Mouse (Mus musculus): ENCODE results near the gene Mrpl10. TPM values are rescaled to one million over a fixed set of nuclear protein-coding genes. Genes with fewer than 3 reads are reported as not detected.

The Mrpl10 gene
- polyA plus RNA-seq, 1 experiment from 2014 or later = 82.9 TPM

DNA sequence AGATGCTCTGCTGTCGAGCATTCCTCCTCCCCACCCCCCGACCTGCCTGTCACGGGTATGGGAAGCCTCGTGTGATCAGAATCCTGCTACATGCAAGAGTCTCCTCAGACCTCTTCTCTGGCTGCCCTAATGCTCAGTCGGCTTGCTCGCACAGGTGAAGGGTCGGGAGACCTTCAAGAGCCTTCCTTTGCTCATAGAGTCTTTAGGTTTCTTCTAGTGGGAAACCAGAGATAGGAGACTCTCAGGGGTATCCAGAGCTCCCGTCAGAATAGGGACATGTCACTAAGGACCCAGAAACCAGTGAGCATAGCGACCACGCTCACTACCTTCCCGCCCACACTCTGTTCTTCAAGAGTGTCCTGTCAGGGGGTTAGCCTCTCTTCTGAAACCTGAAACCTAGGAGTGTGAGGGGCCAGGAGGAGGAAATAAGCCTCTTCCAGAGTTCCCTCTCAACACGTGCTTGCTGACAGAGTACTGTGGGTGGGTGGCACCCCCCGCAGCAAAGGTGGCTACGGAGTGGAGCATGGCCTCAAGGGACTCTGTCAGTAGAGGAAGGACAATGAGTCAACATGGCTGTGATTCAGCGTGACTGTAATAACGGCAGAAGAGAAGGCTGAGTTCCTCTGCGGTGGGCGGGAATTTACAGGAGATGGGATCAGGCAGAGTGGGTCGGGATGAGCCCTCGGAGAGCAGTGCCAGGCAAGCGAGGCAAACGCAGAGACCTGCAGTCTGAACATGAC is 42.2 kb downstream of the Mrpl10 start:
- H3K4me1 ChIP-seq = peaks cover 15% of the 10 kb centered on the region
- no peak overlapping the region for H3K27ac ChIP-seq (replicated peaks)
- DNase-seq (ENCODE audit: low spot score) = no peak
- H3K27me3 ChIP-seq (ENCODE audit: low read depth, poor library complexity, severe bottlenecking) = peaks cover 19% of the 10 kb centered on the region
- 51% methylated on average over 22 of the region's 22 CpGs for WGBS
- peaks cover 12% of the 10 kb centered on the region; the same call in 1 of the 2 replicates for H3K9me3 ChIP-seq (replicated peaks)
- no peaks in the 10 kb centered on the region for H3K36me3 ChIP-seq
- no peak overlapping the region for H3K4me3 ChIP-seq

DNA sequence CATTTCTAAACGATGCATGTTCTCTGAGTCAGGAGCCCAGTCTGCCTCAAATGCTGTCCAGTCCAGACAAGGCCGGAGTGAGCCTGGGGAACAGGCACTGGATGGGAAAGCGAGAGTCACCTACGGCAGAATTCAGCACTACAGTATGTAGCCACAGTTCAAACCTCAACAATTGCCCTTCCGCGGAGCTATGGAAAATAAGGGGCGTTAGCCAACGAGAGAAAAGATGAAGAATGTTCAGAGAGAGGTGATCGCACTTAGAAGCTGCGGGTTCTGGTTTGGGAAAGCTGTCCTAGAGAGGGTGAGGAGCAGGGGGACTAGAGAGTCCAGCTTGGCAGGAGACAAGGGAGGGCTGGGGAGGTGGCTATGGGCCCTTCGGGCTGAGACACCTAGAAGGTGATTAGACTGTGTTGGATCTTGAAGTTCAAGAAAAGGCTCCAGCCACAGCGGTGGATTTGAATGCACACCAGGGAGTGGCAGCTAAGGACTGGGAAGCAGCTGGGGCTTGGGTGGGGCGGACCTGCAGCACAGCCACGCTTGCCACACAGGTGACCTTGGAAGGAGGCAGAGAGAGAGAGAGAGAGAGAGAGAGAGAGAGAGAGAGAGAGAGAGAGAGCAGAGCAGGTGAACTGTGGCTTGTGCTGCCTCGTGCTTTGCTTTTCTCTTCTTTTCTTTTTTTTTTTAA is 43.6 kb downstream of the Mrpl10 start:
- Histone ChIP-seq H3K27ac (replicated peaks) (no peak overlapping the region), H3K4me1 (peaks cover 13% of the 10 kb centered on the region), H3K27me3 (ENCODE audit: low read depth, poor library complexity, severe bottlenecking) (peaks cover 19% of the 10 kb centered on the region), H3K4me3 (no peak overlapping the region), H3K9me3 (replicated peaks) (peaks cover 12% of the 10 kb centered on the region; the same call in 1 of the 2 replicates), H3K36me3 (no peaks in the 10 kb centered on the region)
- DNase-seq (ENCODE audit: low spot score) = no peak
- 86% methylated on average over 15 of the region's 15 CpGs for WGBS

DNA sequence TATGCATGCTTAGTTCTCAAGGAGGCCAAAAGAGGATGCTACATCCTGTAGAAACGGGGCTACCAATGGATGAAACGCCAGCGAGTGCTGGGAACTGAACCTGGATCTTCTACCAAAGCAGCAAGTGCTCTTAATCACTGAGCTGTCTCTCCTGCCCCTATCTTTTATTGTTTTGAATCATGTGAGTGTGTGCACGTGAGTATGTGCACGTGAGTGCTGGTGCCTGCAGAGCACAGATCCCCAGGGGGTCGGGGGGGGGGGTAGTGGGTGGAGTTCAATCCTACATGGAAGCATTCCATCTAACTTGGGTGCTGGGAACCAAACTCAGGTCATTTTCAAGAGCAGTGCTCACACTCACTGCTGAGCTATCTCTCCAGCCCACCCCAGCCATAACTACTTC is 45.0 kb downstream of the Mrpl10 start:
- Histone ChIP-seq H3K4me1 (peaks cover 9% of the 10 kb centered on the region; the same call in 1 of the 2 replicates), H3K27me3 (ENCODE audit: low read depth, poor library complexity, severe bottlenecking) (peaks cover 19% of the 10 kb centered on the region), H3K27ac (replicated peaks) (no peak overlapping the region), H3K9me3 (replicated peaks) (peaks cover 12% of the 10 kb centered on the region; the same call in 1 of the 2 replicates), H3K4me3 (no peak overlapping the region), H3K36me3 (no peaks in the 10 kb centered on the region)
- DNase-seq (ENCODE audit: low spot score) = no peak
- 71% methylated on average over 6 of the region's 6 CpGs for WGBS

DNA sequence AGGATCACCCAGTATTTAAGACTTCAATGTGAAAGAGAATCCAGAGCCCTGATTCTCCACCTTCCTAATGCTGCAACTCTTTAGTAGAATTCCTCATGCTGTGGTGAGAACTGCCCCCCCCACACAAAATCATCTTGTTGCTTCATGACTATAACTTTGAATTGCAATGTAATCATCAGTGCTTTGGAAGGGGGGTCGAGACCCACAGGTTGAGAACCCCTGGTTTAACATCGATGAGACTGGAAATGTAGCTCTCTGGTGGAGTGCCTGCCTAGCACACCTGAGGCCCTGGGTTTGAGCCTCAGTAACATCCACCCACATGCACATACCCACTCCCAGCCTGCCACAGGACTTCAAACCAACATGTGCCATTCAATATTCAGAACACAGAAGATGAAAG is 53.2 kb downstream of the Mrpl10 start:
- Histone ChIP-seq H3K36me3 (no peaks in the 10 kb centered on the region), H3K27me3 (ENCODE audit: low read depth, poor library complexity, severe bottlenecking) (peaks cover 32% of the 10 kb centered on the region), H3K4me3 (no peak overlapping the region), H3K4me1 (peaks cover 6% of the 10 kb centered on the region), H3K9me3 (replicated peaks) (no peaks in the 10 kb centered on the region), H3K27ac (replicated peaks) (no peak overlapping the region)
- 66% methylated on average over 2 of the region's 2 CpGs for WGBS
- no peak for DNase-seq (ENCODE audit: low spot score)

DNA sequence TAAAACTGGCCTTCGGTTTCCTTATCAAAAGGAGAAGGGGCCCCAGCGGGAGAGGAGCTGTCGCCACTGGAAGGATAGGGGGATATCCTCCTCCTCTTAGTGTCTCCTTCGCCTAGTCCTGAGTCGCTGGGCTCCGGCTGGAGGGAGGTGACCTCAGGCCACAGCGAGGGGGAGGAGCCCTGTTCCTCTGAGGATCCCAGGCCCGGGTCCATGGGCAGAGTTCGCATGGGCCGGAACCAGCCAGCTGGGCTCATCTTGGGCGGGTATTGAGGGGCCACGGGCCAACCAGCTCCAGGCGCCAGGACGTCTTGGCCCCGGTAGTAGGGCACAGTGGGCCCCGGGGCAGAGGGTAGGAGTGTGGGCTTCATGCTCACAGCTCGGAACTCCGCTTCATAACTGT is 57.4 kb downstream of the Mrpl10 start:
- WGBS = 31% methylated on average over 18 of the region's 18 CpGs
- peaks cover 48% of the 10 kb centered on the region for H3K27me3 ChIP-seq (ENCODE audit: low read depth, poor library complexity, severe bottlenecking)
- H3K9me3 ChIP-seq (replicated peaks) = no peaks in the 10 kb centered on the region
- peak overlapping the region; percentile 21; the same call in 1 of the 2 replicates for H3K4me3 ChIP-seq
- H3K36me3 ChIP-seq = no peaks in the 10 kb centered on the region
- H3K27ac ChIP-seq (replicated peaks) = no peak overlapping the region
- DNase-seq (ENCODE audit: low spot score) = no peak
- H3K4me1 ChIP-seq = peaks cover 6% of the 10 kb centered on the region

Small RNA genes lying within 50 kb of the gene (microRNA-seq; reads per million reads assigned to microRNA genes)
- 1.5 reads per million for gene Mir8103

Other genes with a start within 250 kb of the Mrpl10 start
- 71.9 and 78.0 TPM in 2 replicates for gene Nfe2l1, start 211.6 kb upstream of the Mrpl10 start, polyA plus RNA-seq (2016; fragmentation: Nextera tagmentation; extraction: Ambion mirVana)
- 44.9 and 46.1 TPM in 2 replicates for gene Copz2, start 191.7 kb upstream of the Mrpl10 start, polyA plus RNA-seq (2016; fragmentation: Nextera tagmentation; extraction: Ambion mirVana)
- 116 and 120 TPM in 2 replicates for gene Cdk5rap3, start 125.1 kb upstream of the Mrpl10 start, polyA plus RNA-seq (2016; fragmentation: Nextera tagmentation; extraction: Ambion mirVana)
- 0.04 and 0.05 TPM in 2 replicates for gene Prr15l, start 113.5 kb upstream of the Mrpl10 start, polyA plus RNA-seq (2016; fragmentation: Nextera tagmentation; extraction: Ambion mirVana)
- 28.2 and 32.1 TPM in 2 replicates for gene Pnpo, start 97.6 kb upstream of the Mrpl10 start, polyA plus RNA-seq (2016; fragmentation: Nextera tagmentation; extraction: Ambion mirVana)
- gene Sp2, start 58.6 kb upstream of the Mrpl10 start, polyA plus RNA-seq (2016; fragmentation: Nextera tagmentation; extraction: Ambion mirVana) = 30.5 and 35.5 TPM in 2 replicates
- 0.71 and 2.0 TPM in 2 replicates for gene Sp6, start 28.2 kb upstream of the Mrpl10 start, polyA plus RNA-seq (2016; fragmentation: Nextera tagmentation; extraction: Ambion mirVana)
- 39.5 and 42.2 TPM in 2 replicates for gene Scrn2, start 11.6 kb upstream of the Mrpl10 start, polyA plus RNA-seq (2016; fragmentation: Nextera tagmentation; extraction: Ambion mirVana)
- 3.0 and 3.1 TPM in 2 replicates for gene Lrrc46, start 153 bp upstream of the Mrpl10 start, polyA plus RNA-seq (2016; fragmentation: Nextera tagmentation; extraction: Ambion mirVana)
- 8.4 and 9.8 TPM in 2 replicates for gene Osbpl7, start 9.1 kb downstream of the Mrpl10 start, polyA plus RNA-seq (2016; fragmentation: Nextera tagmentation; extraction: Ambion mirVana)
- 0.10 and 0.25 TPM in 2 replicates for gene Tbx21, start 73.8 kb downstream of the Mrpl10 start, polyA plus RNA-seq (2016; fragmentation: Nextera tagmentation; extraction: Ambion mirVana)
- gene Tbkbp1, start 109.9 kb downstream of the Mrpl10 start, polyA plus RNA-seq (2016; fragmentation: Nextera tagmentation; extraction: Ambion mirVana) = 4.3 and 4.9 TPM in 2 replicates
- gene Kpnb1, start 146.3 kb downstream of the Mrpl10 start, polyA plus RNA-seq (2016; fragmentation: Nextera tagmentation; extraction: Ambion mirVana) = 82.9 and 95.7 TPM in 2 replicates
- 108 and 114 TPM in 2 replicates for gene Npepps, start 239.1 kb downstream of the Mrpl10 start, polyA plus RNA-seq (2016; fragmentation: Nextera tagmentation; extraction: Ambion mirVana)

All from midbrain, embryonic 10.5 days (tissue).